Mouse (Mus musculus) liver, adult 2 months (tissue): ENCODE measurements around the gene Syde2.

ENCODE experiments used
- CTCF ChIP-seq: fragments of 200-500 bp; IDR thresholded peaks from 2 replicates; pipeline ENCODE4 v1.5.1; 2011; ENCODE audit warnings: low read depth, low read length, control low read depth
- POLR2A ChIP-seq: fragments of 200-500 bp; IDR thresholded peaks from 2 replicates; pipeline ENCODE4 v1.6.1; 2011; ENCODE audit warnings: low read length, control low read depth; ENCODE audit not compliant: insufficient read depth; ENCODE audit errors: extremely low read depth

DNA sequence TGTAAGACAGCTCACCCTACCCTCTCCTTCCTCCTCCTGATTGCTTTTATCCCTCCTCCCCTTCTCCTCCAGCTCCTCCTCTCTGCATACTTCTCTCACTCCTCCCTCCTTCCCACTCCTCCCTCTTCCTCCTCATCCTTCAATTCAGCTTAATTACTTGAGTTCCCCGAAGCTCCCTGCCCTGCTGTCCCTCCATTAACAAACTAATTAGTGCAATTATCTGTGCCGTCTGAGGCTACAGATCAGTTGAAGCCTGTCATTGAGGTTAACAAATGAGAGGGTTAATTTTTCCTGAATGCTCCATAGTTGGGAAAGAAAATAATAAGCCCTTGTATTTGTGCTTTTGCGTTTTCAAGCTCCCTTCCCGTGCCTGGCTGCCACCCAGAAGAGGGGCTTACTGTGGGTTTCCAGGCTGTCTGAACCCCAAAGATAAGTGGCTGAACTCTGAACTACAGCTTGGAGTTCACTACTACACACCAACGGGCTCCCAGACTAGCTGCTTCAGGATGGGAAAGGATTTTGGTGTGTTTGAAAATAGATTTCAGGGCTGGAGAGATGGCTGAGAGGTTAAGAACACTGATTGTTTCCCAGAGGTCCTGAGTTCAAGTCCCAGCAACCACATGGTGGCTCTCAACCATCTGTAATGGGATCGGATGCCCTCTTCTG, 40.0 kb upstream of the Syde2 start:
- TF ChIP-seq CTCF (no peak), POLR2A (no peak)
